Mouse (Mus musculus) small intestine, adult 2 months (tissue): ENCODE measurements around the gene Abca7.

Source experiments
- CTCF ChIP-seq: fragments of 200-500 bp; IDR thresholded peaks from 2 replicates; pipeline ENCODE4 v1.5.1; 2012; ENCODE audit warnings: low read depth, mild to moderate bottlenecking, control low read depth, inconsistent platforms, low read length, moderate library complexity, mixed read lengths; ENCODE audit not compliant: insufficient replicate concordance, insufficient read length; ENCODE audit errors: extremely low read depth
- POLR2A ChIP-seq: fragments of 200-500 bp; IDR thresholded peaks from 2 replicates; pipeline ENCODE4 v1.6.1; 2012; ENCODE audit warnings: low read depth, mild to moderate bottlenecking, control low read depth, inconsistent platforms, low read length, moderate library complexity

DNA sequence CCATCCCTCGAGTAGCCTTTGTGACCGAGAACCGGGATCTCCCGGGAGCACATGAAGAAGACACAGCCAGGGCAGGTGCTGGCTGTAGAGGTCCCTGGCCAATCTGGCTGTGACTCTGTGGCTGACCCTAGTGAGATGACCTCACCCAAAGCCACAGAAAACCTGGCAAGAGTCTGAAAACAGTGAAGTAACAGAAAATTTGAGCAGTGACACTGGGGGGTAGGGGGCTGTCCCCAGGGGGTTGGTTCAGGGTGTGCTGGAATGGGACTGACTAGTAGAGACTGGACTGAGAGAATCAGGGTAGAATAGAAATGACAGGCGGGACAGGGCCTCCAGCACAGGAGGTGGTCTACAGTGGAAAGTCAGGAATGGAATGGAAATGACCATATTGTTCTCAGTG is 13.1 kb upstream of the Abca7 start:
- TF ChIP-seq POLR2A (no peak), CTCF (no peak)
